Mouse (Mus musculus) T-helper 1 cell (primary cell): Measurements from ENCODE around the gene Mrgprd.

Experiments
- in situ Hi-C: fragments of 300-600 bp; cut with MboI, MseI; formaldehyde crosslinking; loops from one replicate; pipeline ENCODE4 v1.15.1; 2025; ENCODE audit warnings: high pct_unique_total_duplicates

Mrgprd gene

DNA sequence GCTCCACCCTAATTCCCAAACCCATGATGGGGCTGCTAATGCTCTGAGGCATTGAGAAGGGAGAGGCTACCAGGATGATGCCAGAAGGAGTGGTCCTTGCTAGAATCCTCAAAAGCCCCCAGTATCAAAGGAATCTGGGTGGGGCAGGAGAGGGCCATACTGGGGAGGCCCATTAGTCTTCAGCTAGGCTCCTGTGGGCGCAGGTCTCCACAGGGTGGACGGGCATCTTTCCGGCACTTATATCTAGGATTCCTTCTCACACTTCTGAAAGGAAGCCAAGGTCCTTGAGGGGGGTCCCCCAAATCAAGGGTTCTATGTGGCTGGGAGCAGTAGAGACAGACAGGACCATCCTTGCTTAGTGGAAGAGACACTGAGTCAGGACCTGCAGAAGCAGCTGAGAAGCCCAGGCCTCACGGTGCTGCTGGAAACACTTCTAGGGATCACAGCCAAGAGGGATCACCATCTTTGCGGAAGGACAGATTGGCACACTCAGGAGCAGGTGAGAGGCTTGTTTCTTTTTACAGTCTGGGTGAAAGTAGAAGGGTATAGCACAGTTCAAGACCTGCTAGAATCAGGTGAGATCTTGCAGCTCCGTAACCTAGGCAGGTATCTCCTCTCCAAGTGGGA, at the start of gene Mrgprd:
TSS of gene Mrgprd (plus strand) at position 51 of the 627 bp plus-strand sequence.
- in situ Hi-C loops: no loop called here

DNA sequence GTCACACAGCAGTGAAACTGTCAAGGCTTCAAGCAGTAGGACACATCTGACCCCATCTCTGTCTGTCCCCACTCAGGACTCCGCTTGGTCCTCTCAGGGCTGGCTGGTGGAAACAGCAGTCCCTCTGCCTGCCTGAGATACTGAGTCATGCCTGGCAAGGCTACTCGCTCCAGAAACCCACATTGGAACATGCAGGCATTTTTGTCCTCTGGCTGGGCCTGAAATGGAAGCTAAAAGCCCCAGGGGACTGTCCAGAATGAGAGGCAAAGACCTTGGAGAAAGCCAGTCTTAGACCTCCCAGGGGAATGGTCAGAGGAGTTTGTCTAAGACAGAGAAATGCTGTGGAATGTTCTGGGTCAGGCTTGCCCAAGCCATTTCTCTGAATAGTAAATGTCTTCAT, 48.6 kb upstream of the Mrgprd start:
- in situ Hi-C loops: no loop called here

DNA sequence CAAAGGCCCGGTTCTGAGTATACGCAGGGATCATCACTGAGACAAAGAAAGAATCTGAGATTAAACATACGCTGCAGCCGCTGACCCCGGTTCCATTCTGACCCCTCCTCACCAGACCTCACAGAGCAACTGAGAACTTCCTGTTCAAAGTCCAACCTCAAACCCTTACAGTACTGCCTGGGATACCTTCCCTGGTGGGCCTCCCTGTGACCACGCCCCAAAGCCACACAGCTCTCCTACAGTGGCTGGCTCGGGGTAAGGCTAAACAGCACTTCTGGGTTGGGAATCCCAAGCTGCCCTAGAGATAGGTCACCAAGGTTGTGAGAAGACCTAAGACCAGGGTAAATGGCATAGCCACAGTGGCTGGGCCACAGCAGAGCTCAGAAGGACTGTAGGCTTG, 45.7 kb upstream of the Mrgprd start:
- in situ Hi-C loops: no loop called here

DNA sequence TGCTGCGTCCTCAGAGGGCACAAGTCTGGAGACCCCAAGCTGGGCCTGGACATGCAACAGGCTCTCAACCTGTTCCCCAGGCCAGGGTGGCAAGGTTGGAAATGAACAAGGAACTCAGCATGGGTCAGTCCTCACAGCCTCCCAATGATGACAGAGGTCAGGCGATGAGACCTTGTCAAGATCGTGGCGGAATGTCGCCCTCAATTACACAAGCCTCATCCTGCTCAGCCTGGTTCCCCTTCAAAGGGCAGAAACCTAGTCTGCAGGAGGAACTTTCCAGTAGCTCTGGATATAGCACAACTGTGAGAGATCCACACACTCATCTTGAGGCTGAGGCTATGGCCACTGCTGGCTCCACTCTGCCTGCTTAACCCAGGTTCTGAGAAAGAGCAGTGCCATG, 43.7 kb upstream of the Mrgprd start:
- in situ Hi-C loops: no loop called here

DNA sequence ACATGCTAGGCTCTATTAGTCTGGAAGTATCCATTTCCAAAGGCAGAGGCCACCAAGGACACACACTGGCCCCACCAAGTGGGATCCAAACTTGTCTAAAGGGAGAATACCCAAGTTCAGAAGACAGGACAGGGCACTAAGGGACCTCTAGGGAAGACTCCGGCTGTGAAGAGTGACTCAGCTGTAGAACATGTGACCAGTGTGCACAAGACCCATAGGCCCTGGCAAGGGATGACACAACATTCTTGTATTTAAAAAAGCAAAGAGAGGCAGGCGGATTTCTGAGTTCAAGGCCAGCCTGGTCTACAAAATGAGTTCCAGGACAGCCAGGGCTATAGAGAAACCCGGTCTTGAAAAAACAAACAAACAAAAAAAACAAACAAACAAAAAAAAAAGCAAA, 39.1 kb upstream of the Mrgprd start:
- in situ Hi-C loops: no loop called here

DNA sequence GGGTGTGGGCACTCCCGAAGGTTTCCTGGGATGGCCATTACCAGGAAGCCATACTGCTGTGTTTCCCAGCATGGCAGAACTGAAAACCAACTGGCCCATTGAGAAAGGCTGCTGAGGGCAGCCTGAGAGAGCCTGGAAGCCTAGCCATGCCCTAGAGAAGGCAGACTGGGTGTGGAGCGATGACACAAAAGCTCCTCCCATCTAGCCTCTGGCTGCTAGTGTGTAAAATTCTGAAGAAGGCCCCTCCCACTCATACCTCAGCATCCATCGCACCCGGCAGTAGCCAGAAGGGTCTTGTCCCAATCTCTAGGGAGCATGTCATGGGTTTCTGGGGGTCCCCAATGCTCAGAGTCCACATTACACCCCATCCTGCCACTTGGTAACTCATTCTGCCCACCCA, 33.2 kb upstream of the Mrgprd start:
- in situ Hi-C loops: no loop called here

DNA sequence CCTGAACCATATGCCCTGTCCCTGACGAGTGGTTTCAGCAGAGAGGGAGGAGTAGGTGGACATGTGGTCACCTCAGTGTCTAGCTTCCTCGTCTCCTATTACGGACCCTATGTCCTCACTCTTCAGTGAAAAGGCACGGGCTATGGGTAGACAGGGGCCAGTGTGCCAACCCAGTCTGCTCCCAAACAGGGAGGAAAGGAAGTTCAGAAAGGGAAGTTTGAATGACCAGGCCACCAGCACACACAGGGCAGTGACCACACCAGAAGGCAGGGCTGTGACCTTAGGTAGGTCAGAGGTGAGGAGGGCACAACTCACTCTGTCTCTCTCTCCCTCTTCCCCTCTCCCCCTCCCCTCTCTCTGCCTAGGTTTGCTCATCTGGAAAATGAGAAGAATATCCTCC, 31.6 kb upstream of the Mrgprd start:
- in situ Hi-C loops: no loop called here

DNA sequence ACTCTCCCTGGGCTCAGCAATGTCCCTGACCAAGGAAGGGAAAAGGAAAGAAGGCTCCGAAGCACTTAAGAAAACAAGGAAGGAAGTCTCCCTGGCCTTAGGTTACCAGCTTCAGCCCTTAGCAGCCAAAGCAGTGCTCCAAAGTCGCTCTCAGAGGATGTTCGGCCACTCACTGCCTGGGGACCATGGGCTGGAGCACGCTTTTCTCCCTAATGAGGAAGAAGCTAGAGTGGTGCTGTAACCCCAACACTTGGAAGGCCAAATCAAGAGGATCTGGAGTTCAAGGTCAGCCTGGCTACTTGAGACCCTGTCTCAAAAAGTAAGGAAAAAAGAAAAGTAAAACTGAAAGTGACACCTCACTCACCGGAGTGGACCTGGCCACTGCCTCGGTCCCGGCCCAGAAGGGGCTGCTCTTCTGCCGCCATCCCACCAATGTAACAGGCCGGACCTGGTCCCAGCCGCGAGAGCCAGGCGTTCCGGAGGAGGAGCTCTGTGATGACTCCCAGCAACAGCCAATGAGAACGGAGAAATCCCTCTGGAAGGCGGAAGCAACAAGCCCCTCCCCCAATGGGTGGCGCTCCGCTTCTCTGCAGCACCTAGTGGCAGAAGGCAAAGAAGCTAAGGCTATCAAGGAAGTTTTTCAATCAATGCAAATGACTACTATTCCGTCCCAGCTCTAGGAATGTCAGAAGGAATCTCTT, 31.0 kb upstream of the Mrgprd start, which contains the start of gene Tpcn2:
TSS of gene Tpcn2 (minus strand) at position 525 of the 701 bp plus-strand sequence.
- in situ Hi-C loops: no loop called here

DNA sequence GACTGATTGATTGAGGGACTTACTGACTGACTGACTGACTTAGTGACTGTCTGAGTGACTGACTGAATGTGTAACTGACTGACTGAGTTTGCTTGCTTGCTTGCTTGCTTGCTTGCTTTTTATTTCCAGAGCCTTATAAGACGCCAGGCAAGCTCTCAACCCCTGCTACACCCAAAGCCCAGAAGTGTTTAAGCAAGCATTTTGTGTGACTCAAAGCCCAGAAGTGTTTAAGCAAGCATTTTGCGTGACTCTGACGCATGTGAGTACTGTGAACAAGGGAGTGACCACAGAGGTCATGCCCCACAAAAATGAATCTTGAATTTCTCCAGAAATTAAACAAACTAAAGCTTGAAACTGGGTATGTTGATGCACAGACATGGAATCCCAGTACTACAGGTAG, 30.3 kb upstream of the Mrgprd start:
- in situ Hi-C loops: no loop called here

DNA sequence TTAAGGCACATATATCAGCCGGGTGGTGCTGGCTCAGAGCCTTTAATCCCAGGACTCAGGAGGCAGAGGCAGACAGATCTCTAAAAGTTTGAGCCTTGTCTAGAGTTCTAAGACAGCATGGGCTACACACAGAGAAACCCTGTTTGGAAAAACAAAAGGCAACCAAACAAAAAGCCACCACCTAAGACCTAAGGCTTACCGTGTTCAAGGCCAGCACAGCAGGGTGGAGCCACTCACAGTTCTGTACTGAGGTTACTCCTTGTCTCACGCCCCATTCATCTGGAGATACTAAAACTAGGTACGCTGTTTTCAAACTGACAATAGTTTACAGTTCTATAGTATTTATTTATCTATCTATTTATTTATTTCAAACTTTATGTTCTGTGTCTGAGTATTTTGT, 29.2 kb upstream of the Mrgprd start:
- in situ Hi-C loops: loop anchor here (5.0 kb wide), 1 partner anchor 52 kb away; no protein-coding TSS in a partner anchor

DNA sequence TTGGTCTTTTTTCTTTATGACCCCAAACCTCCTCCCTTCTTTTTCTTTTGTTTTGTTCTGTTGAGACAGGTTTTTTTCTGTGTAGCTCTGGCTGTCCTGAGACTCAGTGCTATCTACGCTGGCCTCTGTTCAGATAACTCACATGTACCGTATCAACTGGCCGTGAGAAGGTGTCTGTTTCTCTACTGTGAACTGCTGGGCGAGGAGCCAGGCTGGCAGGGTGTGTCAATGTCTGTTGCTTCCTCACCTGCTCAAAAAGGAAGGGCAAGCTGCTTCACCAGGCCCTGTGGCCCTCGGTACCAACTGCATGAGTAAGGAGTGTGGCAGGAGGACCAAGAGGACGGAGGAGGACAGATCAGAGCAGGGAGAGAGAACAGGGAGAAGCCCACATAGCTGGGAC, 27.2 kb upstream of the Mrgprd start:
- in situ Hi-C loops: loop anchor here (5.0 kb wide), 1 partner anchor 50 kb away; no protein-coding TSS in a partner anchor

DNA sequence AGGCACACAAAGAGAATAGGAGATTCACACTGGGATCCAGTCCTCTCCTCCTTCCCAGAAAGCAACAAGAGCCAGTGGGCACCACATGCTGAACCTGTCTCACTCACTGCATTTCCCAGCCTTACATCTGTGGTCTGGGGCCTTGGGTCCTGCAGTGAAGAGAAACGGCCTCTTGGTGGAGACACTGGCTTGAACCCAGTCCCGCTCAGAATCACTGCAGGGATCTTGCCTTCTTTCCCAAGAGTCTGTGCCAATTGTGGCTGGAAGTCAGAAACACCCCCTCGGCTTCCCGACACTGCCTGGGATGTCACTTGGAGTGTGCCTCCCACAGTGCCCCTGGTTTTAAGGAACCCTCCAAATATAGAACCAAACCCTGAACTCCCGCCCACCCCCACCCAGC, 25.3 kb upstream of the Mrgprd start:
- in situ Hi-C loops: loop anchor here (5.0 kb wide), 1 partner anchor 48 kb away; no protein-coding TSS in a partner anchor

DNA sequence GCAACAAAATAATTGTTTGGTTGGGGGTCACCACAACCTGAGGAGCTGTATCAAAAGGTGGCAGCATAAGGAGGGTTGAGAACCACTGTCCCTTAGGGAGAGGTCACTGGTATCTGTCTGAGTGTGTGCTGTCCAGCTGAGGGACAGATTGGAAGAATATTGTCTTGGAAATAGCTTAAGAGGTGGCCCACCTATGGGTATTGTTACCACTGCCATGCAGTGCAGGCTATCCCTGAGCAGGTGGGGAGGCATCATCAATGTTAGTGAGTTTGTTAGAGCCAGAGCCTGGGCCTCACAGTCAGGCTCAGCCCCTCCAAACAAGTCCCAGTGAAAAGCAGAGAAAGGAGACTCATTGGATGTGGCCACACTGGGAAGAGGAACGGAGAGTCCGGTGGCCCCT, 22.8 kb upstream of the Mrgprd start:
- in situ Hi-C loops: no loop called here

DNA sequence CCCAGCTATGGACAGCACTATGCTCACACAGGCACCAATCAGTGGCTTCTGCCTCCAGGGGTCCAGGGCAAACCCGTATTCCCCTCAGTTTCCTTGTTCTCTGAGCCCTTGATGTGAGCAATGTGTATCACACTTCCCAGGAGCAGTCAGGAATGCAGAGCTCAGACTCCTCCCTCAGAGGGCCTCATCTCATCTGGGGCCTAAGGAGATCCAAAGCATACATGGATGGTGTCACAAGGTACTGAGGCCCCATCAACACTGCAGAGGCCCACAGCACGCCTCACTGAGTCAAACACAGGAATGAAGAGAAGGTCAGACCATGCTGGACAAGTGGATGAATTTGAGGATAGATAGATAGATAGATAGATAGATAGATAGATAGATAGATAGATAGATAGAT, 21.9 kb upstream of the Mrgprd start:
- in situ Hi-C loops: no loop called here

DNA sequence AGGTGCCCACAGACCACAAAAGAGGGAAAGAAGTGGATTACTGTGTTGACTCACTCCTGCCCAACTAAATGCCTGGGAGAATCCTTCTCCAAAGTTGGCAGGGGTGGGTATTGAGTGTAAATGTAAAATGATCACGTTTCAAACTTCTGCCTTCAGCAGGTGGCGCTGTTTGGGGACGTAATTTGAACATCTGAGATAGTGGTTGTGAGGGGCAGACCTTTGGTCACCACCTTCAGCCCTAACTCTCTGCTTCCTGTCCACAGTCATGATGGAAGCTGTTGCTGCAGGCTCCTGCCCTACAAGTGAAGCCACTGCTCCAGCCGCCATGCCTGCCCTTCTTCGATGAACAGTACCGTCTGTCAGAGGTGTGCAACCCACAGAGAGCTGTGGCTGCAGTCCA, 20.8 kb upstream of the Mrgprd start:
- in situ Hi-C loops: no loop called here

DNA sequence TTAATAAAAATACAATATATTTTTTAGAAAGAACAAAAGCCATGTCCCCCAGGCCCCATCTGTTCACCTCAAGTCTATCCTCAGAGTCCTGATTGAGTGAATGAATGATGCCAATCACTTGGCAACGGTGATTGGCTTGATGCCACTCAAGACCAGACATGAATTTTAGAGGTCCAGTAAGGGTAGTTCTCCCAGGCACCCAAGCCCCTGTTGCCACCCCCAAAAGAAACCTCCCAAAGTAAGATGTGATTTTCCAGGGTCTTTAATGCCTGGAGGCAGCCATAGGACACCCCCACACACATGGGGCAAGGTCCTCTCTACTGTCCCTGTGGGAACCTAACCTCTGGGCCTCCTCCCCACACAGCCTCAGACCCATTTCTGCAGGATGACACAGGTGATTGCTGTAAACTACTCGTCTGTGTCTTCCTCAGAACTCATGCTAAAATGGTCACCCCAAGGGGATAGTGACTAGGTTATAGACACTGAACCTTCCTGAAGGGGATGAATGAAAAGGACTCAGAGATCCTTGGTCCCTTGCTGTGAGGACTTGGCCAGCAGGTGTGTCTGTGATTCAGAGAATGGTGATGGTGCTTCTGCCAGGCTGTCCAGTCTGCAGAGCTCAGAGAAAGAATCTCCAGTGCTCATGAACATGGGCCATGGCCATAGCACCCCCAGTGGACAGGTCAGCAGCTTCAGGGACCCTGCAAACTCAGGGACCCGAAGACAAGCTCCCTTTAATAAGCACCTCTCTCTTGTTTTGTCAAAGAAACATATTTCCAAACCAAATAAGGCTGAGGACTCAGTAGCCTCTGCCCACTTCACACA, 15.8 kb upstream of the Mrgprd start:
- in situ Hi-C loops: no loop called here

DNA sequence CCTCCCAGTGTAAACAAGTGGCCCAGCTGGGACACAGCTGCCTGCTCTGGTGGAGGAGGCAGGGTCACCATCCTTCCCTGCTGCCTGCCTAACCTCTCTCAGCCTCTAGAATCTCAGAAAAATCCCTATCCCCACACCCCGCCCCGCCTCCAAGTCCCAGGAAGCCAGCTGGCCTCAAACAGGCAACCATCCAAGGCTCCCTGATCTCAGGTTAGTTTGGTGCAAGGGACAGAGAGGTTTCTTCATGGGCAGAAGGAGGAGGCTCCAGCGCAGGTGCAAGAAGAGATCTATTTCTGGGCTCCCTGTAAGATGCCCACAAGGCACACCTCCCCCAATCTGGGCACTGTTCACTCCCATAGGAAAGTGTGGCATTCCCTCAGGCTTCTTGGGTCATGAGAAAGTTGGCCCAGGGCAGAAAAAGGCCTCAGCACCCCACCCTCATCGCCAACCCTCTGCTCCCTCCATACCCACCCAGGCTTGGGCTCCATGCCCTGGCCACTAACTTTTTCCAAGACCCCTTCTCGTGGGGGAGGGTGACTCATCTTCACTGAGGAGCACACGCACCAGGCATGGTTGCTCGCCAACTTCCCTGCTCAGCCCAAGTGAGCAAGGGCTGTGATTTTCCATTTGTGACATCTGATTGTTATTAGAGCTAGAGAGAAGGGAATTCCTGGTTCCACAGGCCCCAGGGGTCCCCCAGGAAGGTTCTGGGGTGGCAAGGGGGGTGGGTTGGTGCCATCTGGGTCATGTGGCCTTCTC, 14.9 kb upstream of the Mrgprd start:
- in situ Hi-C loops: no loop called here

DNA sequence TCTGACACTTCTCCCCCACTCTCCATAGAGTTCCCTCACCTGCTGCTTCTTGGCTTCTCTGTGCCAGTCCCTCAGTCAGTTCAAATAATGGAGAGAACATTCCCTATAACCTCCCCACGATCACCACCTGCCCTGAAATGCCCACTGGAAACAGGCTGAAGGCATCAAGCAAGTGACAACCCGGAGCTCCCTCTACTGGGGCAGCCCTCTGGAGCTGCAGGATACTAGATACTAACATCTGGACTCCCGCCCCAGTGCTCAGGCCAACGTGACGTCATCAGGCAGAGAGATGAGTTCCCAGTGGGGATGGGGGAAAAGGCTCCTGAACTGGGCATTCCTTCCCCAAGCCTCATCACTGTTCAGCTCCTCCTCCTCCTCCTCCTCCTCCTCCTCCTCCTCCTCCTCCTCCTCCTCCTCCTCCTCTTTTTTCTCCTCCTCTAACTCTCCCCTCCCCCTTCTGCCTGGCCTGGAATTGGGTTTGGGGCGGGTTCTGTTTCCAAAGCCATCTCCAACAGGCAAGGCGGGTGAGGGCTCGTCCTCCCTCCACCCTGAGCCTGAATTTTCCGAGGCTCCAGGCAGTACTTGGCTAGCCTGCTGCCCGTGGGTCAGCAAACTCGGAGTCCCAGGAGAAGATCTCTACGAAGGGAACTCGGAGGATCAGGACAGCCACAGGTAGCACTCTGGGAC, 14.2 kb upstream of the Mrgprd start, which contains the start of gene Mrgprf:
TSS of gene Mrgprf (plus strand) at position 508 of the 687 bp plus-strand sequence.
- in situ Hi-C loops: no loop called here

DNA sequence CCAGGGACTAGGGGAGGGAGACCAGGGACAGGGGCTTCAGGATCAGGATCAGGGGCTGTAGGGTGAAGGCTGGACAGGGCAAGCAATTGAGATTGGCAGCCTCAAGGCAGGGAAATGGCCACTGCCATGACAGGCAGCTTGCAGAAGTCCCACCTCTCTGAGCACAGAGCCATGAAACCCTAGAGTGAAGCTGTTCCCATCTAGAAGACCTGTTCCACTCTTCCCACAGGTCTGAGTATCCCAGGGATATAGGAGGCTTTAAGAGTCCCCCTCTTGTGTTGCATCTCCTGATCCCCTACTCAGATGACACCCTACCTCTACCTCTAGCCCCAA, 13.7 kb upstream of the Mrgprd start:
- in situ Hi-C loops: no loop called here

DNA sequence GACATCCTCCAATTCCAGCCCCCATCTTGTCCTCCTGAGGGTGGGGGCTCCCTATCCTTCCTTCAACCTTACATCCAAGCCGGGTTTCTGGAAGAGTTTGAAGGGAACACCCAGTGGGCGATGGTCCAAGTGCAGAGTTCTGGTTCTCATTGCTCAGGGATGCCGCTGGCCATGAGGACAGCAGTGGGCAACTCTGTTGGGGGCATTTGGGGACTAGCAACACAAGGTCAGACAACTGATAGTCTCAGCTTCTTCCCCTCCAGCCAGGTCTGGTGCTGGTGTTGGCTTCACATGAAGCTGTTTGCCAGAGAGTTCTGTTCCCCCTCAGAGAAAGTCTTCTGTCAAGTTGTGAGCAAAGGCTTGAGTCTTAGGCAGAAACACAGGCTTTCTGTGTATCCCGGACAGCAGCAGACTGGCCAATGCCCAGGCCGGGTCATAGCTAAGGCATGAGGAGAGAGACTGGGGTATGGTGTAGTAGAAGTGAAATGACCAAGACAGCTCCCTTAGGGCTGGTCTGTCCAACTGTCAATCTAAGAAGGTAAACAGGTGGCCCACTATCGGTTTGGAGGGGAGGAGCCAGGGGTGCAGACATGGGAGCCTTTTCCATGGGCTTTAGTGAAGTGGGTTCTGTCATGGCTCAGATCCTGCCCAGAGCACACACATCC, 13.2 kb upstream of the Mrgprd start:
- in situ Hi-C loops: no loop called here
